Mouse (Mus musculus) embryonic facial prominence, embryonic 14.5 days (tissue): Measurements from ENCODE around the gene Brinp2. TPM values are rescaled to one million over a fixed set of nuclear protein-coding genes. Genes with fewer than 3 reads are reported as not detected.
A peak's percentile ranks its signal among the peaks of the same experiment; 100 is the strongest.

Experiments used
- ATAC-seq: fragments of 200-750 bp; cut with Nextera tagmentation; 2 replicates; pipeline ENCODE4 v1.8.0; 2017; ENCODE audit warnings: low read depth, moderate number of reproducible peaks, moderate TSS enrichment
- DNase-seq: peaks from one replicate; pipeline ENCODE4 v3.0.0-alpha.2; 2015; ENCODE audit warnings: low spot score
- H3K27ac ChIP-seq: fragments of 300-500 bp; sonication (generic); replicated peaks from 2 replicates; pipeline ENCODE4 v1.5.1; 2014; ENCODE audit warnings: low read depth, mild to moderate bottlenecking, low read length, moderate library complexity
- H3K27me3 ChIP-seq: fragments of 300-500 bp; sonication (generic); replicated peaks from 2 replicates; pipeline ENCODE4 v1.6.1; 2014; ENCODE audit warnings: low read length; ENCODE audit not compliant: control insufficient read depth, insufficient read depth
- H3K36me3 ChIP-seq: fragments of 300-500 bp; sonication (generic); 2 replicates; pipeline ENCODE4 v1.6.1; 2014; ENCODE audit warnings: low read length, mixed read lengths; ENCODE audit not compliant: control insufficient read depth, insufficient read depth
- H3K4me1 ChIP-seq: fragments of 300-500 bp; sonication (generic); 2 replicates; pipeline ENCODE4 v1.6.1; 2014; ENCODE audit warnings: antibody characterized with exemption, low read length; ENCODE audit not compliant: control insufficient read depth, insufficient read depth
- H3K4me2 ChIP-seq: fragments of 300-500 bp; sonication (generic); 2 replicates; pipeline ENCODE4 v1.6.1; 2014; ENCODE audit warnings: low read depth, mild to moderate bottlenecking, low read length, moderate library complexity, mixed read lengths
- H3K4me3 ChIP-seq: fragments of 300-500 bp; sonication (generic); 2 replicates; pipeline ENCODE4 v1.5.1; 2014; ENCODE audit warnings: low read depth, mild to moderate bottlenecking, low read length
- H3K9ac ChIP-seq: fragments of 300-500 bp; sonication (generic); 2 replicates; pipeline ENCODE4 v1.6.1; 2014; ENCODE audit warnings: low read depth, mild to moderate bottlenecking, low read length, moderate library complexity, mixed read lengths
- H3K9me3 ChIP-seq: fragments of 300-500 bp; sonication (generic); 2 replicates; pipeline ENCODE4 v1.6.1; 2016; ENCODE audit warnings: low read length; ENCODE audit not compliant: control insufficient read depth
- WGBS: fragments of 180-500 bp; shearing (Covaris S2); extraction: QIAGEN DNeasy Blood & Tissue Kit; methylation state at CpG from one replicate; pipeline ENCODE4 v1.1.7; 2014; 5-methylcytosine and 5-hydroxymethylcytosine counted together
- polyA plus RNA-seq: library from polyadenylated mRNA; unstranded; fragments of >200 nt; fragmentation: Nextera tagmentation; extraction: Ambion mirVana; gene quantifications from 2 replicates; pipeline ENCODE4 v1.2.1, GENCODE M21; 2014

The Brinp2 gene
- polyA plus RNA-seq, 1 experiment from 2014 or later = 1.7 TPM

GRCm38 (mm10) chr1:158202932-158203331 lies 153.2 kb downstream of the Brinp2 start:
- Histone ChIP-seq H3K27ac (no peak overlapping the region), H3K9ac (no peak overlapping the region), H3K4me2 (no peak overlapping the region), H3K9me3 (peaks cover 4% of the 10 kb centered on the region; the same call in 1 of the 2 replicates), H3K36me3 (no peaks in the 10 kb centered on the region), H3K4me3 (no peak overlapping the region), H3K27me3 (no peaks in the 10 kb centered on the region), H3K4me1 (no peaks in the 10 kb centered on the region)
- 66% methylated on average over 2 of the region's 2 CpGs for WGBS
- ATAC-seq = 0 out of 2 replicates have a peak, but pooled peaks have one; percentile 30
- DNase-seq = no peak

Other genes with a start within 250 kb of the Brinp2 start
- 3.4 and 3.5 TPM in 2 replicates for gene Astn1, start 5.9 kb upstream of the Brinp2 start, polyA plus RNA-seq